Mouse (Mus musculus) forebrain, embryonic 16.5 days (tissue): ENCODE measurements around the gene Krtap4-16. TPM values are rescaled to one million over a fixed set of nuclear protein-coding genes. Genes with fewer than 3 reads are reported as not detected.
"Not testable (repeated sequence)": the region's sequence is repeated elsewhere in the genome, so short reads cannot be mapped to it uniquely, and the experiment has no call there.

Experiments used
- ATAC-seq: fragments of 200-750 bp; cut with Nextera tagmentation; 2 replicates; pipeline ENCODE4 v1.8.0; 2017; ENCODE audit warnings: mild to moderate bottlenecking, moderate library complexity
- H3K27ac ChIP-seq: fragments of 300-500 bp; sonication (generic); 2 replicates; pipeline ENCODE4 v1.5.1; 2014; ENCODE audit warnings: low read length, control low read depth
- H3K27me3 ChIP-seq: fragments of 300-500 bp; sonication (generic); replicated peaks from 2 replicates; pipeline ENCODE4 v1.6.1; 2014; ENCODE audit warnings: low read length; ENCODE audit not compliant: control insufficient read depth, insufficient read depth
- H3K36me3 ChIP-seq: fragments of 300-500 bp; sonication (generic); 2 replicates; pipeline ENCODE4 v1.6.1; 2014; ENCODE audit not compliant: control insufficient read depth, insufficient read depth
- H3K4me1 ChIP-seq: fragments of 300-500 bp; sonication (generic); replicated peaks from 2 replicates; pipeline ENCODE4 v1.6.1; 2014; ENCODE audit warnings: low read length; ENCODE audit not compliant: control insufficient read depth, insufficient read depth
- H3K4me2 ChIP-seq: fragments of 300-500 bp; sonication (generic); 2 replicates; pipeline ENCODE4 v1.6.1; 2014; ENCODE audit warnings: mild to moderate bottlenecking, low read length, control low read depth
- H3K4me3 ChIP-seq: fragments of 300-500 bp; sonication (generic); replicated peaks from 2 replicates; pipeline ENCODE4 v1.5.1; 2014; ENCODE audit warnings: mild to moderate bottlenecking, low read length, control low read depth
- H3K9ac ChIP-seq: fragments of 300-500 bp; sonication (generic); replicated peaks from 2 replicates; pipeline ENCODE4 v1.6.1; 2014; ENCODE audit warnings: low read depth, low read length, control low read depth
- H3K9me3 ChIP-seq: fragments of 300-500 bp; sonication (generic); 2 replicates; pipeline ENCODE4 v1.6.1; 2016; ENCODE audit warnings: low read length; ENCODE audit not compliant: control insufficient read depth
- WGBS: fragments of 180-500 bp; shearing (Covaris S2); extraction: QIAGEN DNeasy Blood & Tissue Kit; methylation state at CpG from one replicate; pipeline ENCODE4 v1.1.7; 2014; 5-methylcytosine and 5-hydroxymethylcytosine counted together
- polyA plus RNA-seq: library from polyadenylated mRNA; unstranded; fragments of >200 nt; fragmentation: Nextera tagmentation; extraction: Ambion mirVana; gene quantifications from 2 replicates; pipeline ENCODE4 v1.2.1, GENCODE M21; 2015

Krtap4-16 gene
- polyA plus RNA-seq = not detected in 2 replicates

- Histone ChIP-seq H3K9ac (no peak within 1 kb of the TSS), H3K4me3 (no peak within 1 kb of the TSS), H3K4me2 (no peak within 1 kb of the TSS), H3K27me3 (no peaks in the 10 kb centered on the region), H3K27ac (no peak within 1 kb of the TSS), H3K4me1 (no peaks in the 10 kb centered on the region), H3K9me3 (no peaks in the 10 kb centered on the region), H3K36me3 (no peaks in the 10 kb centered on the region)
- no peak for ATAC-seq
Measured at GRCm38 (mm10) chr11:99851508-99851907, at the start of gene Krtap4-16. Krtap4-16 (minus strand) TSS chr11:99851608.

GRCm38 (mm10) chr11:99878887-99879286 lies 27.5 kb upstream of the Krtap4-16 start, which contains the start of gene Gm11567:
Gm11567 (plus strand) TSS chr11:99879187.
- not testable (repeated sequence) for ATAC-seq, H3K9ac ChIP-seq, H3K36me3 ChIP-seq, H3K4me1 ChIP-seq, H3K9me3 ChIP-seq, H3K4me2 ChIP-seq, H3K27me3 ChIP-seq, H3K4me3 ChIP-seq, H3K27ac ChIP-seq
- 37% methylated on average over 1 of the region's 1 CpGs for WGBS

GRCm38 (mm10) chr11:99873089-99873488 lies 21.7 kb upstream of the Krtap4-16 start, which contains the start of gene Krtap9-1:
Krtap9-1 (plus strand) TSS chr11:99873389.
- H3K4me3 ChIP-seq, H3K4me2 ChIP-seq, ATAC-seq, H3K9me3 ChIP-seq, H3K36me3 ChIP-seq, H3K27ac ChIP-seq, H3K27me3 ChIP-seq, H3K9ac ChIP-seq, H3K4me1 ChIP-seq: not testable (repeated sequence)
- WGBS = 64% methylated on average over 1 of the region's 1 CpGs

GRCm38 (mm10) chr11:99864176-99864575 lies 12.8 kb upstream of the Krtap4-16 start, which contains the start of gene Gm11559:
Gm11559 (plus strand) TSS chr11:99864476.
- not testable (repeated sequence) for H3K4me3 ChIP-seq, H3K36me3 ChIP-seq, ATAC-seq, H3K27ac ChIP-seq, H3K4me2 ChIP-seq, H3K9ac ChIP-seq, H3K27me3 ChIP-seq, H3K4me1 ChIP-seq, H3K9me3 ChIP-seq
- 76% methylated on average over 1 of the region's 1 CpGs for WGBS

- Histone ChIP-seq H3K9ac (no peak overlapping the region), H3K27ac (no peak overlapping the region), H3K36me3 (no peaks in the 10 kb centered on the region), H3K9me3 (no peaks in the 10 kb centered on the region), H3K4me3 (no peak overlapping the region), H3K4me1 (no peaks in the 10 kb centered on the region), H3K4me2 (no peak overlapping the region), H3K27me3 (no peaks in the 10 kb centered on the region)
- no peak for ATAC-seq
- 54% methylated on average over 2 of the region's 2 CpGs for WGBS
Measured at GRCm38 (mm10) chr11:99858761-99859160, 7.4 kb upstream of the Krtap4-16 start.

DNA sequence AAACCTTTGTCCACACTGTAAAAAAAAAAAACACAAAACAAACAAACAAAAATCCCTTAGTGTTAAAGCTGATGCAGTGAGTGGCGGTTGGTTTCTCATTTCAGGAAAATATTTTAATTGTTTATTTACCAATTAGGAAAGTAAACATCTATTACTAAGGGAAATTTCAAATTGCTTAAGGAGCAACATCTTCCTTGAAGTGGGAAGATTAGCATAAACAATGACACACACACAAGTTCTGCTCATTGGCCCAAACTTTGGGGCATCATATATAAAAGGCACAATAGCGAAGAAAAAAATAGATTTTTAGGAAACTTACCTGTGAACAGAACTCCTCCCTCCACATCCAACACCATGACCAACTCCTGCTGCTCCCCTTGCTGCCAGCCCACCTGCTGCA lies 6.2 kb upstream of the Krtap4-16 start, which contains the start of gene Gm11568:
Gm11568 (plus strand) TSS at position 301 of the 400 bp plus-strand sequence.
- no peak within 1 kb of the TSS for H3K4me3 ChIP-seq
- no peaks in the 10 kb centered on the region for H3K9me3 ChIP-seq
- no peaks in the 10 kb centered on the region for H3K4me1 ChIP-seq
- H3K9ac ChIP-seq = no peak within 1 kb of the TSS
- no peak within 1 kb of the TSS for H3K27ac ChIP-seq
- 90% methylated on average over 2 of the region's 2 CpGs for WGBS
- H3K36me3 ChIP-seq = no peaks in the 10 kb centered on the region
- no peaks in the 10 kb centered on the region for H3K27me3 ChIP-seq
- no peak for ATAC-seq
- no peak within 1 kb of the TSS for H3K4me2 ChIP-seq

GRCm38 (mm10) chr11:99854121-99854520 lies 2.7 kb upstream of the Krtap4-16 start:
- no peak for ATAC-seq
- no peaks in the 10 kb centered on the region for H3K4me1 ChIP-seq
- no peaks in the 10 kb centered on the region for H3K9me3 ChIP-seq
- no peak overlapping the region for H3K4me3 ChIP-seq
- H3K27ac ChIP-seq = no peak overlapping the region; the same call in 1 of the 2 replicates
- H3K9ac ChIP-seq = no peak overlapping the region
- no peak overlapping the region for H3K4me2 ChIP-seq
- WGBS = 71% methylated on average over 3 of the region's 3 CpGs
- H3K27me3 ChIP-seq = no peaks in the 10 kb centered on the region
- no peaks in the 10 kb centered on the region for H3K36me3 ChIP-seq

GRCm38 (mm10) chr11:99846746-99847145 lies 4.7 kb downstream of the Krtap4-16 start:
- no peak overlapping the region for H3K27ac ChIP-seq
- WGBS = 95% methylated on average over 2 of the region's 2 CpGs

DNA sequence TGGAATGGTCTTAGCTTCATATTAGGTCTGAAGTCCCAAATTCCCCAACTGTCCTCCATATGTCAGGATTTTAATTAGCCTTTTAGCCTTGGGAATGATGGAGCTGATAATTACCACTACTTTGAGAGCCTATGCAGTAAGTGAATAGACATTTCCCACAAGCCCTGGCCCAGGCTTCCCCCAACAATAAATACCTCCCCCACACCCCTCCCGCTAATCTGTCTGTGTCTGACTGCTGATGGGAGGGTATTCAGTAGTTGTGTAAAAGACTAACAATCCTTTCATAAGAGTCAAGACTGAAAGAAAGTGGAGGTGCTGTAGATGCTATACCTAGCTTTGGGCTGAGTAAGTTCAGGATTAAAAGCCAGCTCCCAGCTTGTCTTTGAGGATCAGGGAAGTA lies 9.2 kb downstream of the Krtap4-16 start:
- 0 out of 2 replicates have a peak, but pooled peaks cover 3% of the 10 kb centered on the region for H3K4me1 ChIP-seq
- no peaks in the 10 kb centered on the region for H3K27me3 ChIP-seq
- H3K27ac ChIP-seq = no peak overlapping the region
- 19% methylated on average over 1 of the region's 1 CpGs for WGBS
- no peak for ATAC-seq
- no peak overlapping the region for H3K9ac ChIP-seq
- H3K4me3 ChIP-seq = no peak overlapping the region
- H3K36me3 ChIP-seq = no peaks in the 10 kb centered on the region
- no peaks in the 10 kb centered on the region for H3K9me3 ChIP-seq
- H3K4me2 ChIP-seq = no peak overlapping the region

More at GRCm38 (mm10) chr11:99846746-99847145, 4.7 kb downstream of the Krtap4-16 start:
- no peak for ATAC-seq
- H3K36me3 ChIP-seq = no peaks in the 10 kb centered on the region
- H3K4me3 ChIP-seq = no peak overlapping the region
- H3K9me3 ChIP-seq = no peaks in the 10 kb centered on the region
- H3K9ac ChIP-seq = no peak overlapping the region
- 0 out of 2 replicates have a peak, but pooled peaks cover 3% of the 10 kb centered on the region for H3K4me1 ChIP-seq
- no peaks in the 10 kb centered on the region for H3K27me3 ChIP-seq
- H3K4me2 ChIP-seq = no peak overlapping the region

DNA sequence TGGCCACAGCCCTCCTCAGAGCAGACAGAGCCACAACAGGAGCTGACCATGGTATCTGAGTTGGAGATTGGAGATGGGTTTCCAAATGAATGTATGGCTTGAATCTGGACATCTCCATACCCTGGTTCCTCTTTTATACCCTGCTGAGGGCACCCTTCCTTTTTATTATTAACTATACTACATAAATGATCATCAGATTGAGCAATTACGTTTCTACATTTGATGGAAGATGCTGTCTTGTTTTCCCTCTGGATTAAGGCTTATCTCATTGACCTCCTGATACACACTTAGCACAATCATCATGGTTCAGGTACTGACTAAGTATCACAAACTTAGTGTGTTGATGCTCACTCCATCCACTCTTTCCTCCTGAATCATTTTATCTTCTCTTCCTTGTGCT lies 13.4 kb downstream of the Krtap4-16 start, which contains the start of gene 2300003K06Rik:
2300003K06Rik (minus strand) TSS at position 101 of the 400 bp plus-strand sequence.
- WGBS = 88% methylated on average over 1 of the region's 1 CpGs
- Histone ChIP-seq H3K4me2 (no peak within 1 kb of the TSS), H3K36me3 (no peaks in the 10 kb centered on the region), H3K4me3 (no peak within 1 kb of the TSS), H3K9ac (no peak within 1 kb of the TSS), H3K9me3 (no peaks in the 10 kb centered on the region), H3K4me1 (0 out of 2 replicates have a peak, but pooled peaks cover 3% of the 10 kb centered on the region), H3K27ac (no peak within 1 kb of the TSS), H3K27me3 (no peaks in the 10 kb centered on the region)
- no peak for ATAC-seq
